Mouse (Mus musculus) kidney, embryonic 14.5 days (tissue): ENCODE results near the gene Atat1. TPM values are rescaled to one million over a fixed set of nuclear protein-coding genes. Genes with fewer than 3 reads are reported as not detected.
A peak's percentile ranks its signal among the peaks of the same experiment; 100 is the strongest.

Experiments used
- ATAC-seq: fragments of 200-750 bp; cut with Nextera tagmentation; 2 replicates; pipeline ENCODE4 v1.8.0; 2017; ENCODE audit warnings: moderate number of reproducible peaks, mild to moderate bottlenecking, moderate TSS enrichment, moderate library complexity; ENCODE audit not compliant: low FRiP score, low TSS enrichment
- H3K27ac ChIP-seq: fragments of 300-500 bp; sonication (generic); 2 replicates; pipeline ENCODE4 v1.5.1; 2014; ENCODE audit warnings: low read depth, mild to moderate bottlenecking, low read length, moderate library complexity, mixed read lengths
- H3K27me3 ChIP-seq: fragments of 300-500 bp; sonication (generic); 2 replicates; pipeline ENCODE4 v1.6.1; 2014; ENCODE audit warnings: mild to moderate bottlenecking, low read length; ENCODE audit not compliant: control insufficient read depth, insufficient read depth
- H3K36me3 ChIP-seq: fragments of 300-500 bp; sonication (generic); 2 replicates; pipeline ENCODE4 v1.6.1; 2014; ENCODE audit warnings: low read length, mixed read lengths; ENCODE audit not compliant: control insufficient read depth, insufficient read depth
- H3K4me1 ChIP-seq: fragments of 300-500 bp; sonication (generic); 2 replicates; pipeline ENCODE4 v1.6.1; 2014; ENCODE audit warnings: low read length, mixed read lengths; ENCODE audit not compliant: control insufficient read depth, insufficient read depth
- H3K4me2 ChIP-seq: fragments of 300-500 bp; sonication (generic); replicated peaks from 2 replicates; pipeline ENCODE4 v1.6.1; 2014; ENCODE audit warnings: low read depth, mild to moderate bottlenecking, low read length
- H3K4me3 ChIP-seq: fragments of 300-500 bp; sonication (generic); 2 replicates; pipeline ENCODE4 v1.5.1; 2014; ENCODE audit warnings: mild to moderate bottlenecking, low read length
- H3K9ac ChIP-seq: fragments of 300-500 bp; sonication (generic); 2 replicates; pipeline ENCODE4 v1.6.1; 2014; ENCODE audit warnings: low read depth, mild to moderate bottlenecking, low read length, moderate library complexity
- H3K9me3 ChIP-seq: fragments of 300-500 bp; sonication (generic); 2 replicates; pipeline ENCODE4 v1.6.1; 2016; ENCODE audit warnings: low read length; ENCODE audit not compliant: control insufficient read depth
- WGBS: fragments of 180-500 bp; shearing (Covaris S2); extraction: QIAGEN DNeasy Blood & Tissue Kit; methylation state at CpG from one replicate; pipeline ENCODE4 v1.1.7; 2014; 5-methylcytosine and 5-hydroxymethylcytosine counted together
- polyA plus RNA-seq: library from polyadenylated mRNA; unstranded; fragments of >200 nt; fragmentation: Nextera tagmentation; extraction: Ambion mirVana; gene quantifications from 2 replicates; pipeline ENCODE4 v1.2.1, GENCODE M21; 2014

The Atat1 gene
- polyA plus RNA-seq, 1 experiment from 2014 or later: 92.2 TPM

DNA sequence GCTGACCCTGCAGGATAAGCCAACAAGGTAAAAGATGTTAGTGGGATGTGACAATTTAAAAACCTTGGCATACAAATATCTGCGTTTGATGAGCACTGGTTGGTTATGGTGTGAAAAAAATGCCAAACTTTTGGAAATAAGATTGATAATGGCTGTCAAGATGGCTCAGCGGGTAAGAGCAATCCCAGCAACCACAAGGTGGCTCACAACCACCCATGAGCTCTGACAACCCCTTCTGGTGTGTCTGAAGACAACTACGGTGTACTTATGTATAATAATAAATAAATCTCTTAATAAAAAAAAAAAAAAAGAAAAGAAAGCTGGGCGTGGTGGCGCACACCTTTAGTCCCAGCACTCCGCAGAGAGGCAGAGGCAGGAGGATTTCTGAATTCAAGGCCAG lies 5.1 kb upstream of the Atat1 start:
- H3K4me3 ChIP-seq: peak overlapping the region; percentile 85; the same call in 1 of the 2 replicates
- no peak for ATAC-seq
- peaks cover 9% of the 10 kb centered on the region for H3K4me1 ChIP-seq
- no peaks in the 10 kb centered on the region for H3K27me3 ChIP-seq
- H3K4me2 ChIP-seq: peak overlapping the region; percentile 73
- H3K9ac ChIP-seq: no peak overlapping the region; the same call in 1 of the 2 replicates
- no peak overlapping the region for H3K27ac ChIP-seq
- H3K9me3 ChIP-seq: no peaks in the 10 kb centered on the region
- WGBS: 80% methylated on average over 6 of the region's 6 CpGs
- H3K36me3 ChIP-seq: peaks cover 35% of the 10 kb centered on the region

DNA sequence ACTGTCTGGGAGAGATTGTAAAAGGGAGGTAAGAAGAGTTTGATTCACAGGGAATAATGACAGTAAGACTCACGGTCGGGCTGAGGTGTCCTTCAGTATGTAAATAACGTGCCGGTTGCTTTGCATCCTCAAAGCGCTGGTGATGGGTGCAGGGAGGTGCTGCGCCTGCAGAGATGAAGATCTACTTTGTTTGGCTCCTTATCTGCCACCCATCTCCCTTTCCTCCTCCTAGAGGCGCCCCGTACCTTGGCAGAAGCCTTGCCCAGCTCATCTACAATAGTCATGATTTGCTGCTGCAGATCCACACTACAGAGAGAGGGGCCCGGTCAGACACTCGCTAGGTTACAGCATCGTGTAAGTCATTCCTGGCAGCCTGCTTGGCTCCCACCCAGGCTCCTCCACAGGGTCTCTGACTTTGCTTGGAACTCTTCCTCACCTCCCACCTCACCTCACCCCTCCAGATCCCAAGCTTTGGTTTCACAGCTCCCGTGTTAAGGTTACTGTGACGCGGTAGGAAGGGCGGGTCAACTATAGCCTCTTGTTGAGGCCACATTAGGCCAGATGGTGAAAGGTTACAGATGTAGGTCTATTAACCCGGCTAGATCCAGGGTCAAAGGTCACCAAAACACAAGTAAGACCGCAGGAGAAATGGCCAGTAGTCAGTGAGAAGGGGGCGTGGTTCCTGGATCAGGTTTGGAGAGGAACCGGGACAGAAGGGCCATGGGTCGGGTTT lies 523 bp downstream of the Atat1 start:
- Histone ChIP-seq H3K4me1 (peaks cover 12% of the 10 kb centered on the region), H3K4me3 (peak overlapping the region; percentile 75), H3K9me3 (no peaks in the 10 kb centered on the region), H3K4me2 (peak overlapping the region; percentile 88), H3K27me3 (no peaks in the 10 kb centered on the region), H3K27ac (peak overlapping the region; percentile 30; the same call in 1 of the 2 replicates), H3K36me3 (peaks cover 57% of the 10 kb centered on the region), H3K9ac (peak overlapping the region; percentile 79)
- peak; percentile 46 for ATAC-seq
- WGBS: 18% methylated on average over 20 of the region's 20 CpGs

- WGBS: 89% methylated on average over 2 of the region's 2 CpGs
- H3K36me3 ChIP-seq: peaks cover 61% of the 10 kb centered on the region
- ATAC-seq: no peak
- no peak overlapping the region for H3K9ac ChIP-seq
- no peak overlapping the region for H3K4me2 ChIP-seq
- no peaks in the 10 kb centered on the region for H3K27me3 ChIP-seq
- no peaks in the 10 kb centered on the region for H3K9me3 ChIP-seq
- H3K4me3 ChIP-seq: no peak overlapping the region
- peaks cover 12% of the 10 kb centered on the region for H3K4me1 ChIP-seq
- no peak overlapping the region for H3K27ac ChIP-seq
Observed at GRCm38 (mm10) chr17:35907609-35908008, 2.3 kb downstream of the Atat1 start.

DNA sequence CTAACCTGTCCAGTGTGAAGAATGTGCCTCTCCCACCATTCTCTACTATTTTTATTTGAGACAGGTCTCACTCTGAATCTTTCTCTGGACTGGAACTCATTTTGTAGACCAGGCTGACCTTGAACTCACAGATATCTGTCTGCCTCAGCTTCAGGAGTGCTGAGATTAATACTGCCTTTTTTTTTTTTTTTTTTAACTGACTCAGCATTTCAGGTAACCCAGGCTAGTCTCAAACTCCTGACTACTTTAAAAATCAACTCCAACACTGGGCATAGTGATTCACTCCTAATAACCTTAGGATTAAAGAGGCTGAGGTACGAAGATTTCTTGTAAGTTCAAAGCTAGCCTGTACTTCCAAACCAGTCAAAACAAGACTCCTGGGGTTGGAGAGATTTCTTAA lies 4.3 kb downstream of the Atat1 start:
- ATAC-seq: no peak
- Histone ChIP-seq H3K4me1 (peaks cover 12% of the 10 kb centered on the region), H3K27ac (no peak overlapping the region), H3K36me3 (peaks cover 62% of the 10 kb centered on the region), H3K4me2 (no peak overlapping the region), H3K27me3 (no peaks in the 10 kb centered on the region), H3K4me3 (no peak overlapping the region), H3K9me3 (no peaks in the 10 kb centered on the region), H3K9ac (no peak overlapping the region)
- 98% methylated on average over 1 of the region's 1 CpGs for WGBS

- Histone ChIP-seq H3K9me3 (no peaks in the 10 kb centered on the region), H3K4me3 (no peak overlapping the region), H3K36me3 (peaks cover 76% of the 10 kb centered on the region), H3K9ac (no peak overlapping the region), H3K27ac (no peak overlapping the region), H3K27me3 (no peaks in the 10 kb centered on the region), H3K4me1 (peaks cover 6% of the 10 kb centered on the region), H3K4me2 (no peak overlapping the region)
- ATAC-seq: no peak
- WGBS: 79% methylated on average over 4 of the region's 4 CpGs
Observed at GRCm38 (mm10) chr17:35903992-35904355, 5.9 kb downstream of the Atat1 start.

DNA sequence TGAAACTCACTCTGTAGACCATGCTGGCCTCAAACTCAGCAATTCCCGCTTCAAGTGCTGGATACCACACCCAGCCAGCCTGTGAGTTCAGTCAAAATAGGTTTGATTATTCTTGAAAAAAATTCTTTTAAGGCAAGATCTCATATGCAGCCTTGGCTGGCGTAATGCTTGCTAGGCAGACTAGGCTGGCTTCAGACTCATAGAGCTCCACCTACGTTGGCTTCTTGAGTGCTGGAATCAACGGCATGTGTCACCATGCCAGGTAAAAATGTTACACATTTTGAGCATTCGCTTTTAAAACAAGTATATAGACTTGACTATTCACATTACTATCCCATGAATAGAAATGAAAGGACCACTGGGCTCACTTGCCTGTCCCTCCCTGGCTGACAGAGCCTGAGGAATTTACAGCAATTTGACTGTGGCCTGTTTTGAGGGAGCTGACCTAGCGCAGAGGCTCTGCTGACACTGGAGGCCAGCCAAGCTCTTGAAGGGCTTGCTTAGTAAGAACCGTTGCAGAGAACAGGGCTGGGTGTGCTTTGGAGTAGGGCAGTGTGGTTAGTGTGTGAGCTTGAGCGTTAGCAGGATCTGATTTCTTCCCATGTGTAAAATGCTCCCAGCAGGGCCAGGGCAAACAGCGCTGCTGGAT lies 6.4 kb downstream of the Atat1 start:
- H3K9ac ChIP-seq: no peak overlapping the region
- WGBS: 81% methylated on average over 9 of the region's 9 CpGs
- peaks cover 76% of the 10 kb centered on the region for H3K36me3 ChIP-seq
- no peaks in the 10 kb centered on the region for H3K27me3 ChIP-seq
- no peak for ATAC-seq
- H3K4me2 ChIP-seq: no peak overlapping the region
- H3K4me3 ChIP-seq: no peak overlapping the region
- H3K27ac ChIP-seq: no peak overlapping the region
- peaks cover 1% of the 10 kb centered on the region; the same call in 1 of the 2 replicates for H3K4me1 ChIP-seq
- H3K9me3 ChIP-seq: no peaks in the 10 kb centered on the region

DNA sequence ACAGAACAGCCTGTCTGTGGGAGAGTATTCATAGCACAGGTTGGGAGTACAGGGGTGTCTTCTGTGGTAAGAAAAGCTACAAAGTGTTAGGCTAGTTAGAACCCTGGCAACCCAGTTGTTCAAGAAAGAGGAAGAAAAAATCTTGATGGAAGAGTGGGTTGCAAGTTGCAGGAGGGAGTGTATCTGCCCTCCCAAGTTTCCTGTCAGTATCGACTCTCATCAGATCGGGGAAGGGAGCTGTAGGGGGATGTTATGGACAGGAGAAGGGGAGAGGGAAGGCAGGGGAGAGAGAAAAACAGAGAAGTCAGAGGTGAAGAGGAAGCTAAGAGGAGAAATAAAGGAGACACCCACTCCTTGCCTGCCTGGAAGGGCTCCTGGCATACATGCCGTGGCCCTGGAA lies 9.2 kb downstream of the Atat1 start:
- 86% methylated on average over 3 of the region's 3 CpGs for WGBS
- no peaks in the 10 kb centered on the region for H3K9me3 ChIP-seq
- ATAC-seq: no peak
- H3K4me2 ChIP-seq: no peak overlapping the region
- no peak overlapping the region for H3K4me3 ChIP-seq
- no peak overlapping the region for H3K9ac ChIP-seq
- peaks cover 60% of the 10 kb centered on the region for H3K36me3 ChIP-seq
- no peak overlapping the region for H3K27ac ChIP-seq
- peaks cover 11% of the 10 kb centered on the region for H3K4me1 ChIP-seq
- no peaks in the 10 kb centered on the region for H3K27me3 ChIP-seq

- WGBS: 40% methylated on average over 23 of the region's 23 CpGs
Observed at GRCm38 (mm10) chr17:35897644-35898573, 12.0 kb downstream of the Atat1 start.

More at GRCm38 (mm10) chr17:35897644-35898573, 12.0 kb downstream of the Atat1 start:
- Histone ChIP-seq H3K36me3 (peaks cover 56% of the 10 kb centered on the region), H3K4me3 (peak overlapping the region; percentile 83), H3K27ac (no peak overlapping the region), H3K4me2 (peak overlapping the region; percentile 88), H3K27me3 (no peaks in the 10 kb centered on the region), H3K9ac (peak overlapping the region; percentile 89), H3K9me3 (no peaks in the 10 kb centered on the region), H3K4me1 (peaks cover 12% of the 10 kb centered on the region)
- ATAC-seq: peak; percentile 37
